Mouse (Mus musculus) testis, adult 2 months (tissue): ENCODE measurements around the gene Mcrip1. TPM values are rescaled to one million over a fixed set of nuclear protein-coding genes. Genes with fewer than 3 reads are reported as not detected.

Experiments
- H3K27ac ChIP-seq: fragments of 200-500 bp; 2 replicates; pipeline ENCODE4 v1.5.1; 2012; ENCODE audit warnings: low read depth, low read length; ENCODE audit not compliant: control insufficient read depth, insufficient read depth
- H3K27me3 ChIP-seq: fragments of 200-500 bp; 2 replicates; pipeline ENCODE4 v1.6.1; 2012; ENCODE audit warnings: mild to moderate bottlenecking, low read length, moderate library complexity; ENCODE audit not compliant: control insufficient read depth, insufficient read depth
- H3K36me3 ChIP-seq: fragments of 200-500 bp; 2 replicates; pipeline ENCODE4 v1.6.1; 2012; ENCODE audit warnings: mild to moderate bottlenecking, low read length; ENCODE audit not compliant: control insufficient read depth, insufficient read depth
- H3K4me1 ChIP-seq: fragments of 200-500 bp; 2 replicates; pipeline ENCODE4 v1.6.1; 2012; ENCODE audit warnings: low read length; ENCODE audit not compliant: control insufficient read depth, insufficient read depth
- H3K4me3 ChIP-seq: fragments of 200-500 bp; 2 replicates; pipeline ENCODE4 v1.5.1; 2012; ENCODE audit warnings: low read depth, mild to moderate bottlenecking, low read length, moderate library complexity, mixed read lengths; ENCODE audit not compliant: control insufficient read depth
- CTCF ChIP-seq: fragments of 200-500 bp; IDR thresholded peaks from 2 replicates; pipeline ENCODE4 v1.5.1; 2012; ENCODE audit warnings: low read depth, mild to moderate bottlenecking, inconsistent platforms, low read length, moderate library complexity; ENCODE audit not compliant: control insufficient read depth, insufficient read depth, insufficient replicate concordance
- POLR2A ChIP-seq: fragments of 200-500 bp; IDR thresholded peaks from 2 replicates; pipeline ENCODE4 v1.6.1; 2012; ENCODE audit warnings: low read depth, mild to moderate bottlenecking, inconsistent platforms, low read length, moderate library complexity; ENCODE audit not compliant: control insufficient read depth
- polyA plus RNA-seq: library from polyadenylated mRNA; depleted of rRNA; stranded (reverse); fragments of >200 nt; gene quantifications from 2 replicates; pipeline ENCODE4 v1.2.3, GENCODE M21; 2012

Mcrip1 gene
- polyA plus RNA-seq, 1 experiment, result 196 TPM

DNA sequence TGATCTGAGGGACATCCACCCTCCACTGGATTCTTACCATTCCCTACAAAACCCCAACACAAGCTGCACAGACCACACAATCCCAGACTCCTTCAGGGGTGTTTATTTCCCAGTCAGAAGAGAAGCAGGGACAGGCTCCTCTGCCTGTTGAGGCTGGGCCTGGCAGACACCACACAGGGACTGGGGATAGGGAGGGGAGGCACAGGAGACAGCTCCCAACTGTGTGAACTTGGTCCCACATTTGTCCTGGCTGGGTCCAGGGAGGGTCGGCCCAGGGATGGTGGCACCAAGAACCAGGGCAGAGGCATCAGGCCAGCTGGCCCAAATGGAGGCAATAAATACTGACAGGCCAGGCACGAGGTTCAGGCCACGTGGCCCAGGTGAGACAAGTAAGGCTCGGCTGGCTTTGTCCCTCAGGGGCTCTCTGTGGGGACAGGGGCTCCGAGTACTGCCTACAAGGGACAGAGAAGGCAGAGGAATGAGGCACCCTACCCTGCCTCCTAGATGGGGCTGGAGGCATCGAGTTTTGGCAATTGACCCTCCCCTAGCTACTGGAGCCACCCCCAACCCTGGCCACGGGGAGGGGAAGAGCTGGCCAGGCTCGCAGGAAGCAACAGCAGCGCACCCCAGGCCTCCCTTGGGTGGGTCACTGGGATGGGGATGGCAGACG, 28.6 kb upstream of the Mcrip1 start:
- Histone ChIP-seq H3K4me1 (peaks cover 22% of the 10 kb centered on the region), H3K4me3 (no peak overlapping the region), H3K36me3 (peaks cover 3% of the 10 kb centered on the region; the same call in 1 of the 2 replicates), H3K27me3 (no peaks in the 10 kb centered on the region), H3K27ac (no peak overlapping the region)
- TF ChIP-seq CTCF (no peak), POLR2A (no peak)

- Histone ChIP-seq H3K4me3 (no peak overlapping the region), H3K27ac (no peak overlapping the region), H3K36me3 (peaks cover 3% of the 10 kb centered on the region; the same call in 1 of the 2 replicates), H3K4me1 (peaks cover 22% of the 10 kb centered on the region), H3K27me3 (no peaks in the 10 kb centered on the region)
- TF ChIP-seq CTCF, result no peak
- no peak for TF ChIP-seq POLR2A
These were observed 27.9 kb upstream of the Mcrip1 start for GRCm38 (mm10) chr11:120577211-120578023.

GRCm38 (mm10) chr11:120576365-120576981, 26.9 kb upstream of the Mcrip1 start:
- Histone ChIP-seq H3K4me3 (no peak overlapping the region), H3K4me1 (peaks cover 27% of the 10 kb centered on the region), H3K36me3 (peaks cover 3% of the 10 kb centered on the region; the same call in 1 of the 2 replicates), H3K27me3 (no peaks in the 10 kb centered on the region), H3K27ac (no peak overlapping the region)
- TF ChIP-seq POLR2A (no peak), CTCF (no peak)

DNA sequence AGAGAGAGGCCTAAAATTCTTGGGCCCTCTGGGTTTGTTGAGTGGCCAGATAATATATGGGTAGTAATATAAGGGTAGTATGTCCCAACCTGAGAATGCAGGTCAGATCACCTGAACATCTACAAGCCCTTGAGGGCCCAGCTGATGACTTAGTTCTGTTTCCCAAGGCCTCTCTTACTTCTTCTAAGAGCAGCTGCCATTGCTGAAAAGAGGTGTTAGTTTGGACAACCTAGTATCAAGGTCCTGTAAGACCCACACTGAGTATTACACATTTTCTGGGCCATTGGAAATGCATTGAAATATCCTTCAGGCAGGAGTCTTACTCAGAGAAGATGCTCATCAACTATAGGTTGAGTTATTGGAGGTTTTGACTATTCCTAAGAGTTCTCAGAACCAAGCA, 26.4 kb upstream of the Mcrip1 start:
- no peaks in the 10 kb centered on the region for H3K27me3 ChIP-seq
- no peak overlapping the region for H3K4me3 ChIP-seq
- peaks cover 3% of the 10 kb centered on the region; the same call in 1 of the 2 replicates for H3K36me3 ChIP-seq
- H3K27ac ChIP-seq, result no peak overlapping the region
- TF ChIP-seq CTCF (no peak), POLR2A (no peak)
- H3K4me1 ChIP-seq, result peaks cover 27% of the 10 kb centered on the region

DNA sequence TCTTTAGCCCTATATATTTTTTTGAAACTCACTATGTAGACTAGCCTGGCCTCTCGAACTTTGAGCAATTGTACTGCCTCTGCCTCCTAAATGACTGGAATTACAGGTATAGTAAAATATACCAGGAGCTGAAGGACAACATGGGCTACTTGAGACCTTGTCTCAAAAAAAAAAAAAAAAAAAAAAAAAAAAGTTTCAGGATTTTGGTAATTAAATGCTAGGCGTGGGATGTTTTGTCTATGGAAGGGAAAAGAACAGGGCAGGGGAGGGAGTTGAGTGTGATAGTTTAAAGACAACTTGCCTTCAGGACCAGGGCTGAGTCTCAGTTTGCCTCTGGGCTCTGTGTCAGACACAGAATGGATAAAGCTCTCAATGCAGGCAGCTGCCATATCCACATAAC, 25.5 kb upstream of the Mcrip1 start:
- peaks cover 18% of the 10 kb centered on the region for H3K4me1 ChIP-seq
- H3K36me3 ChIP-seq, result peaks cover 3% of the 10 kb centered on the region; the same call in 1 of the 2 replicates
- TF ChIP-seq POLR2A (no peak), CTCF (no peak)
- no peaks in the 10 kb centered on the region for H3K27me3 ChIP-seq
- H3K4me3 ChIP-seq, result no peak overlapping the region
- H3K27ac ChIP-seq, result no peak overlapping the region

- TF ChIP-seq POLR2A (no peak), CTCF (no peak)
- Histone ChIP-seq H3K27ac (no peak overlapping the region), H3K36me3 (peaks cover 3% of the 10 kb centered on the region; the same call in 1 of the 2 replicates)
These were observed 24.7 kb upstream of the Mcrip1 start for GRCm38 (mm10) chr11:120574278-120574600.

More at GRCm38 (mm10) chr11:120574278-120574600, 24.7 kb upstream of the Mcrip1 start:
- H3K4me3 ChIP-seq, result peak overlapping the region; percentile 67
- no peaks in the 10 kb centered on the region for H3K27me3 ChIP-seq
- peaks cover 12% of the 10 kb centered on the region for H3K4me1 ChIP-seq
